Mouse (Mus musculus): Measurements from ENCODE around the gene Olfr934. TPM values are rescaled to one million over a fixed set of nuclear protein-coding genes. Genes with fewer than 3 reads are reported as not detected.

Olfr934 gene
- not detected for polyA plus RNA-seq (2017; shearing (Covaris generic))

GRCm38 (mm10) chr9:38988215-38988614 lies at the start of gene Olfr934:
Gene Olfr934 (minus strand): TSS chr9:38988315.
- no peak for ATAC-seq

- ATAC-seq = no peak
These were observed 35.2 kb upstream of the Olfr934 start, which contains the start of gene Olfr146 for GRCm38 (mm10) chr9:39023277-39023676. Gene Olfr146 (minus strand): TSS chr9:39023377.

DNA sequence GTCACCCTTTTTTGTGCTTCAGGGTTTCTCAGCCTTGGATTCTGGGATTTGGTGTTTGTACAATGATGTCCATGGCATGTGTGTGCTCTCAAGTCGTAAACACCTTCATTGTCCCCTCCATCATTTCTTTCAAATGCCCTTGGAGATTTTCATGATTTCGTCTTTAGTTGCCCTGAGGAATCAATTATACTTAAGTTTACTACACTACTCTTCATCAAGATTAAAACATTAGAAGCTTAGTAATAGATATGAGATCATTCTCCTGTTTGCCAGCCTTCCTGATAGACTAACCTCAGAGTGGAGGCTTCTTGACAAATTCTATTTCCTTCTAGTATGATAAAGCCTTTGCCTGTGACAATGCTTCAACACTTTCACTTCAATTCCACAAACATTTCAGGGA lies 11.5 kb upstream of the Olfr934 start, which contains the start of gene Olfr935:
Gene Olfr935 (minus strand): TSS at position 101 of the 400 bp plus-strand sequence.
- ATAC-seq = no peak

DNA sequence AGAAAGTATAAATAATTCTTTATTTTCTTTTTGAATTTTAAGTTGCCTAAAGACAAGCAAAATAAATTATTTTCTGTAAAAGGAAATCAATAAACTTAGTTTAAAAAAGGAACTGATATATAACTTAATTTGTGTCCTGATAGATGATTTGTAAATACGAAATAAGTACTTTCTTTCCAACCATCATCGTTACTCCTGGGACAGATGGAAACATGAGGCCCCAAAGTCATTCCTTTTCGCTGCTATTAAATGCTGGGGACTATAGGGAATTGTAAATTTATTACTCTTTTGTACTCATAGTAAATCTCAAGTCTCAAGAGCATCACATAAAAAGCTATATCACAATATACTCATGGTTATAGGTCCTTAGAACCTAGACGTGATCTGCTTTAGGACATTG lies 16.1 kb downstream of the Olfr934 start, which contains the start of gene Olfr933:
Gene Olfr933 (plus strand): TSS at position 301 of the 400 bp plus-strand sequence.
- ATAC-seq = no peak

GRCm38 (mm10) chr9:38954124-38954416 lies 34.0 kb downstream of the Olfr934 start:
- no peak for ATAC-seq

DNA sequence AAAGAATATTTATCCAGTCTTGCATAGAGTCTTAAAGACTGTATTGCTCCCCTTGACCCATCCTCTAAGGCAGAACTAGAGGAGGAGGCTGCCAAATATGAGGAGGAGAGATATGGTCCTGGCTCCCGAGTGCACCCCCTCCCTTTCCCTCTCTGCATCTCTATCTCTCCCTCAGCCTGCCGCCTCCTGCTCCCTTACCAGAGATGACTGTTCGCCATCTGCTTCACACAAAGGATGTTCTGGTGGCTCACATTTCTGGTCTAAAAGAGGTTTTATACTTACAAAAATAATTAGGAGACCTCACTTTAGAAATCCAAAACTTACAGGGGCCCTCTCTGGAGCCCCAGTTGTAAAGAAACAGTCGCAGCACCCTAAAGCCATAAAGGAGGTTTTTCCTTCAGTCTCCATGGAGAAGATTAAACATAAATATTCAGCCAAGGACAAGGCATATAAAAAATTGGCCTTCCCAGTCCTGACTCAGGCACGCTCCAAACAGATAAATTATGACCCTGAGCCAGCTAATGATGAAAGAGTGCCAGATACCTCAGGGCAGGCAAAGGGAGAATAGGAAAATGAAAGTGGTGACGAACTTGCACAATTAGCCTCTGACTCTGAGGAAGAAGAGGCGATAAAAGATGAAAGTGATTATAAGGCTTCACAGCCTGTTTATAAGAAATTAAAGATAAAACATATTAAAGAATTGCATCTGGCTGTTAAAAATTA lies 34.6 kb downstream of the Olfr934 start:
- no peak for ATAC-seq

Other genes starting within 250 kb of the Olfr934 start
- under 1 TPM; 0.09 to 0.23 TPM for gene Olfr920, start 236.0 kb downstream of the Olfr934 start, polyA plus RNA-seq (2017; shearing (Covaris generic))
- not detected for gene Olfr921, start 215.2 kb downstream of the Olfr934 start, polyA plus RNA-seq (2017; shearing (Covaris generic))
- gene Olfr922, start 173.7 kb downstream of the Olfr934 start, polyA plus RNA-seq (2017; shearing (Covaris generic)) = not detected
- not detected for gene Olfr923, start 161.8 kb downstream of the Olfr934 start, polyA plus RNA-seq (2017; shearing (Covaris generic))
- gene Olfr924, start 143.9 kb downstream of the Olfr934 start, polyA plus RNA-seq (2017; shearing (Covaris generic)) = not detected
- not detected for gene Olfr26, start 133.3 kb downstream of the Olfr934 start, polyA plus RNA-seq (2017; shearing (Covaris generic))
- not detected for gene Olfr926, start 111.2 kb downstream of the Olfr934 start, polyA plus RNA-seq (2017; shearing (Covaris generic))
- gene Olfr930, start 58.5 kb downstream of the Olfr934 start, polyA plus RNA-seq (2017; shearing (Covaris generic)) = not detected
- gene Olfr933, start 16.0 kb downstream of the Olfr934 start, polyA plus RNA-seq (2017; shearing (Covaris generic)) = not detected
- gene Olfr935, start 11.4 kb upstream of the Olfr934 start, polyA plus RNA-seq (2017; shearing (Covaris generic)) = not detected
- gene Olfr146, start 35.1 kb upstream of the Olfr934 start, polyA plus RNA-seq (2017; shearing (Covaris generic)) = not detected
- not detected for gene Olfr937, start 76.6 kb upstream of the Olfr934 start, polyA plus RNA-seq (2017; shearing (Covaris generic))
- not detected for gene Olfr938, start 90.6 kb upstream of the Olfr934 start, polyA plus RNA-seq (2017; shearing (Covaris generic))
- gene Olfr27, start 139.8 kb upstream of the Olfr934 start, polyA plus RNA-seq (2017; shearing (Covaris generic)) = not detected
- not detected for gene Olfr943, start 178.0 kb upstream of the Olfr934 start, polyA plus RNA-seq (2017; shearing (Covaris generic))
- gene Olfr944, start 213.6 kb upstream of the Olfr934 start, polyA plus RNA-seq (2017; shearing (Covaris generic)) = not detected

Measured in CD4-positive, CD25-positive, alpha-beta regulatory T cell, adult 4 months (primary cell).